Mouse (Mus musculus) spleen, adult 2 months (tissue): ENCODE data around the gene Pxn.

Experiments used
- CTCF ChIP-seq: fragments of 200-500 bp; IDR thresholded peaks from 2 replicates; pipeline ENCODE4 v1.5.1; 2011; ENCODE audit warnings: mild to moderate bottlenecking, inconsistent platforms; ENCODE audit not compliant: insufficient read depth, insufficient read length, insufficient replicate concordance; ENCODE audit errors: extremely low read depth
- POLR2A ChIP-seq: fragments of 200-500 bp; IDR thresholded peaks from 2 replicates; pipeline ENCODE4 v1.6.1; 2011; ENCODE audit warnings: low read depth, low read length, inconsistent platforms

DNA sequence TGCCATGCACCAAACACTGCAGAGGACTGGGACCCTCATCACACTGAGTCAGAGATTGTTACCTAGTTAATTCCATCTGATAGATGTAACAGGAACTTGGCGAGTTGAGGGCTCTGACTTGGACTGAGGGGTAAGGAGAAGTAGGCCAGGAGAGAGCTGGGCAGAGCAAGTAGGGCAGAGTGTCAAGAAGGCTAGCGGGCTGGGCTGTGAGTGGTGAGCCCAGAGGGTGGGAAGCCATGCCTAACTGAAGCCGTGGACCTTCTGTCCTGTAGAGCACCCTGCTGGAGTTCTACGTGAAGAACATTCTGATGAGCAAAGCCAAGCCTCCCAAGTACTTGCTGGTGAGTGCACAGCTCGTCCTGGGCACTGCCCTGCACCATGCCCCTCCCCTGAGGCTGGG, 72.9 kb downstream of the Pxn start:
- TF ChIP-seq CTCF = no peak
- no peak for TF ChIP-seq POLR2A
